Comparison of ENCODE assay signal across 25 mouse cellular contexts in genomic region chr2:117299596-117300448, GRCm38 (mm10). TPM values are rescaled to one million over a fixed set of nuclear protein-coding genes. Genes with fewer than 3 reads are reported as not detected.
A peak's percentile ranks its signal among the peaks of the same experiment; 100 is the strongest.
DNase-seq lines count a peak whose midpoint lies in the region; ATAC-seq and TF ChIP-seq lines count a peak whose summit lies in the region.
"Had no signal": no experiment of that assay in that cellular context is flagged by ENCODE, and none has a peak within 500 bp of the region (broad histone marks: within the 10 kb centered on the region; RNA-seq: fewer than 3 reads in every experiment).

No protein-coding gene starts in this region.

- peaks cover 5% of the 10 kb centered on the region for H3K4me1 ChIP-seq in testis, adult 2 months (ENCODE audit: control insufficient read depth, insufficient read depth, low read length)
- H3K4me1 ChIP-seq: heart, embryonic 10.5 days; lung, embryonic 15.5 days; midbrain, embryonic 15.5 days had no signal

- no peak for TF ChIP-seq POLR2A in testis, adult 2 months (IDR thresholded peaks at IDR 0.05; ENCODE audit: control insufficient read depth, low read depth, low read length)

- peak; percentile 62 for ATAC-seq in megakaryocyte, adult 5-6 weeks (ENCODE audit: poor library complexity, severe bottlenecking)
- no peak for ATAC-seq in inflammation-experienced regulatory T-cells, adult 6 months
- ATAC-seq: forebrain, embryonic 14.5 days; midbrain, embryonic 15.5 days; Patski had no signal

- TF ChIP-seq CTCF in testis, adult 2 months (IDR thresholded peaks at IDR 0.05; ENCODE audit: control insufficient read depth, insufficient read depth, insufficient replicate concordance, low read depth, low read length) = no peak

- no peaks in the 10 kb centered on the region for H3K27me3 ChIP-seq in testis, adult 2 months (ENCODE audit: control insufficient read depth, insufficient read depth, low read length)
- H3K27me3 ChIP-seq: limb, embryonic 12.5 days; lung, embryonic 15.5 days; midbrain, embryonic 15.5 days had no signal

- no peak overlapping the region for H3K27ac ChIP-seq in testis, adult 2 months (ENCODE audit: control insufficient read depth, insufficient read depth, low read depth, low read length)
- H3K27ac ChIP-seq: heart, embryonic 10.5 days; limb, embryonic 12.5 days; liver, embryonic 14.5 days; lung, embryonic 15.5 days; midbrain, embryonic 15.5 days had no signal

- no peak for DNase-seq in testis, postnatal 10 days (ENCODE audit: low spot score)
- DNase-seq in brain, adult 2 months (ENCODE audit: low read depth, low spot score) = peak; percentile 34
- DNase-seq in left cerebral cortex, postnatal 25 days (ENCODE audit: low spot score in 2 of 2) = no peak
- no peak for DNase-seq in frontal cortex, postnatal 14 days (ENCODE audit: low spot score in 2 of 2)
- DNase-seq: adrenal gland, postnatal 25 days; cerebellum, adult 2 months; cerebellum, postnatal 36 days; kidney, adult 2 months; kidney, postnatal 10 days; layer of hippocampus, adult 9-11 months; lung, postnatal 4 days; right cerebral cortex, postnatal 25 days; thymus, postnatal 14 days had no signal

- intact Hi-C loops in left cerebral cortex, postnatal 25 days (cut with DNase I) = no loop called here

- no peaks in the 10 kb centered on the region for H3K36me3 ChIP-seq in testis, adult 2 months (ENCODE audit: control insufficient read depth, insufficient read depth, low read length)
- H3K36me3 ChIP-seq: heart, embryonic 10.5 days; limb, embryonic 12.5 days; lung, embryonic 15.5 days; midbrain, embryonic 15.5 days had no signal

- peak overlapping the region; percentile 78 for H3K4me3 ChIP-seq in testis, adult 2 months (ENCODE audit: control insufficient read depth, low read depth, low read length)
- H3K4me3 ChIP-seq: erythroblast, embryonic 14.5 days; heart, embryonic 10.5 days; limb, embryonic 12.5 days; lung, embryonic 15.5 days; midbrain, embryonic 15.5 days had no signal

RNA-seq across cellular contexts. Expression of gene Rasgrp1, which starts 43.0 kb away (rescaled TPM):
- polyA plus RNA-seq in testis, adult 2 months (2012; rRNA removed) = 0.09 and 0.26 TPM in 2 replicates
- 2.1 and 3.4 TPM in 2 replicates for total RNA-seq in megakaryocyte, adult 5-6 weeks (2015)
- 0.95 and 2.6 TPM in 2 replicates for total RNA-seq in megakaryocyte, adult 5-6 weeks (2017)
- 100 to 1,000 TPM; 326 to 336 TPM for total RNA-seq in left cerebral cortex, postnatal 25 days (2021)
- polyA plus RNA-seq in inflammation-experienced regulatory T-cells, adult 6 months (2017; shearing (Covaris generic)) = 10 to 100 TPM; 48.9 to 73.3 (median 64.2) TPM
- polyA plus RNA-seq: C2C12; erythroblast, embryonic 14.5 days; Patski had no signal

RNA-seq across cellular contexts. Expression of gene Fam98b, which starts 50.3 kb away (rescaled TPM):
- polyA plus RNA-seq in testis, adult 2 months (2012; rRNA removed) = 9.8 and 11.7 TPM in 2 replicates
- 20.6 and 22.7 TPM in 2 replicates for total RNA-seq in megakaryocyte, adult 5-6 weeks (2015)
- total RNA-seq in megakaryocyte, adult 5-6 weeks (2017) = 6.5 and 10.6 TPM in 2 replicates
- 10 to 100 TPM; 50.9 to 53.9 TPM for total RNA-seq in left cerebral cortex, postnatal 25 days (2021)
- 10 to 100 TPM in 1 of 3 experiments, 1 to 10 TPM in 2; 6.6 to 13.5 (median 9.7) TPM for polyA plus RNA-seq in inflammation-experienced regulatory T-cells, adult 6 months (2017; shearing (Covaris generic))

Comparison
In these comparisons a context has a peak if more than half of its experiments do, and no peak if none do; other contexts are left out.
1. RNA of gene Rasgrp1, which starts 43.0 kb away (total RNA-seq): 326 to 336 TPM in left cerebral cortex, postnatal 25 days; 0.95 to 3.4 TPM in megakaryocyte, adult 5-6 weeks; every median in the first group is over 10 times any median in the second.